Comparison of ENCODE assay signal across 8 mouse cellular contexts in genomic region chr7:126502023-126502741, GRCm38 (mm10). TPM values are rescaled to one million over a fixed set of nuclear protein-coding genes. Genes with fewer than 3 reads are reported as not detected.
DNase-seq lines count a peak whose midpoint lies in the region; ATAC-seq lines count a peak whose summit lies in the region.

No protein-coding gene starts in this region.

- DNase-seq in kidney, postnatal 10 days = peak; percentile 96
- DNase-seq in naive thymus-derived CD4-positive, alpha-beta T cell, adult 2 months (ENCODE audit: low read depth) = peak; percentile 94
- DNase-seq in splenic B cell, adult 2 months (ENCODE audit: low read depth, low spot score) = peak; percentile 91

- H3K4me3 ChIP-seq in brown adipose tissue, adult 24 weeks (ENCODE audit: insufficient read depth, low read depth, low read length) = peak overlapping the region; percentile 84
- peak overlapping the region; percentile 100 for H3K4me3 ChIP-seq in heart, embryonic 13.5 days
- H3K4me3 ChIP-seq in liver, embryonic 12.5 days = peak overlapping the region; percentile 100

- peak overlapping the region; percentile 91 for H3K4me2 ChIP-seq in heart, embryonic 13.5 days
- H3K4me2 ChIP-seq in liver, embryonic 12.5 days = peak overlapping the region; percentile 84

- WGBS in heart, embryonic 13.5 days = under 1% methylated on average over 57 of the region's 57 CpGs
- under 1% methylated on average over 55 of the region's 57 CpGs for WGBS in liver, embryonic 12.5 days (ENCODE audit: insufficient replicate concordance)

- H3K9me3 ChIP-seq in heart, embryonic 13.5 days = no peaks in the 10 kb centered on the region
- no peaks in the 10 kb centered on the region for H3K9me3 ChIP-seq in liver, embryonic 12.5 days (replicated peaks)

- peaks cover 41% of the 10 kb centered on the region for H3K36me3 ChIP-seq in heart, embryonic 13.5 days
- H3K36me3 ChIP-seq in liver, embryonic 12.5 days = peaks cover 42% of the 10 kb centered on the region
- H3K36me3 ChIP-seq in splenic B cell, adult 2 months (ENCODE audit: control insufficient read depth, insufficient read depth, low read length, poor library complexity, severe bottlenecking) = peaks cover 14% of the 10 kb centered on the region

- peak; percentile 22 for ATAC-seq in CD4-positive, CD25-positive, alpha-beta regulatory T cell, adult 4 months
- ATAC-seq in erythroid progenitor cell, adult 5-6 weeks (replicated peaks; ENCODE audit: low FRiP score, poor library complexity, severe bottlenecking) = peak; percentile 77
- ATAC-seq in heart, embryonic 13.5 days (ENCODE audit: extremely low read depth, insufficient number of reproducible peaks, low FRiP score, low TSS enrichment) = peak; percentile 81
- peak; percentile 81 for ATAC-seq in liver, embryonic 12.5 days

- peak overlapping the region; percentile 100 for H3K9ac ChIP-seq in heart, embryonic 13.5 days
- peak overlapping the region; percentile 100 for H3K9ac ChIP-seq in liver, embryonic 12.5 days

- H3K4me1 ChIP-seq in brown adipose tissue, adult 24 weeks (ENCODE audit: control insufficient read depth, insufficient read depth, insufficient read length, low read length) = no peaks in the 10 kb centered on the region
- H3K4me1 ChIP-seq in heart, embryonic 13.5 days = peaks cover 19% of the 10 kb centered on the region
- peaks cover 41% of the 10 kb centered on the region for H3K4me1 ChIP-seq in liver, embryonic 12.5 days

- H3K27me3 ChIP-seq in heart, embryonic 13.5 days (replicated peaks) = no peaks in the 10 kb centered on the region
- H3K27me3 ChIP-seq in liver, embryonic 12.5 days (replicated peaks) = no peaks in the 10 kb centered on the region
- H3K27me3 ChIP-seq in splenic B cell, adult 2 months (ENCODE audit: control insufficient read depth, insufficient read depth, low read length, poor library complexity, severe bottlenecking) = no peaks in the 10 kb centered on the region

- H3K27ac ChIP-seq in brown adipose tissue, adult 24 weeks (replicated peaks; ENCODE audit: low read depth, low read length) = peak overlapping the region; percentile 82
- H3K27ac ChIP-seq in heart, embryonic 13.5 days (replicated peaks) = peak overlapping the region; percentile 100
- H3K27ac ChIP-seq in liver, embryonic 12.5 days = peak overlapping the region; percentile 100

RNA-seq across cellular contexts. Expression of gene Atxn2l, which starts 1.1 kb away (rescaled TPM):
- 10 to 100 TPM; 15.6 to 17.4 TPM for polyA plus RNA-seq in CD4-positive, CD25-positive, alpha-beta regulatory T cell, adult 4 months (2017; shearing (Covaris generic))
- 21.4 and 27.7 TPM in 2 replicates for polyA plus RNA-seq in brown adipose tissue, adult 24 weeks (2012; ENCODE audit: insufficient read depth, insufficient read length, missing spikeins)
- total RNA-seq in erythroid progenitor cell, adult 5-6 weeks (2015; ENCODE audit: low replicate concordance) = 94.7 and 95.1 TPM in 2 replicates
- 71.8 and 75.6 TPM in 2 replicates for total RNA-seq in erythroid progenitor cell, adult 5-6 weeks (2017; ENCODE audit: low replicate concordance)
- polyA plus RNA-seq in heart, embryonic 13.5 days (2015; fragmentation: Nextera tagmentation; extraction: Ambion mirVana) = 32.8 and 36.1 TPM in 2 replicates
- polyA plus RNA-seq in liver, embryonic 12.5 days (2016; fragmentation: Nextera tagmentation; extraction: Ambion mirVana) = 48.7 and 49.4 TPM in 2 replicates

RNA-seq across cellular contexts. Expression of gene Tufm, which starts 15.0 kb away (rescaled TPM):
- polyA plus RNA-seq in CD4-positive, CD25-positive, alpha-beta regulatory T cell, adult 4 months (2017; shearing (Covaris generic)) = 10 to 100 TPM; 79.8 to 89.2 TPM
- polyA plus RNA-seq in brown adipose tissue, adult 24 weeks (2012; ENCODE audit: insufficient read depth, insufficient read length, missing spikeins) = 184 and 254 TPM in 2 replicates
- 23.8 and 28.1 TPM in 2 replicates for total RNA-seq in erythroid progenitor cell, adult 5-6 weeks (2015; ENCODE audit: low replicate concordance)
- total RNA-seq in erythroid progenitor cell, adult 5-6 weeks (2017; ENCODE audit: low replicate concordance) = 10.7 and 11.6 TPM in 2 replicates
- 160 and 181 TPM in 2 replicates for polyA plus RNA-seq in heart, embryonic 13.5 days (2015; fragmentation: Nextera tagmentation; extraction: Ambion mirVana)
- polyA plus RNA-seq in liver, embryonic 12.5 days (2016; fragmentation: Nextera tagmentation; extraction: Ambion mirVana) = 120 and 129 TPM in 2 replicates

RNA-seq across cellular contexts. Expression of gene Sh2b1, which starts 27.0 kb away (rescaled TPM):
- polyA plus RNA-seq in CD4-positive, CD25-positive, alpha-beta regulatory T cell, adult 4 months (2017; shearing (Covaris generic)) = 10 to 100 TPM; 11.5 to 13.1 TPM
- 34.7 and 38.2 TPM in 2 replicates for polyA plus RNA-seq in brown adipose tissue, adult 24 weeks (2012; ENCODE audit: insufficient read depth, insufficient read length, missing spikeins)
- 4.7 and 12.6 TPM in 2 replicates for total RNA-seq in erythroid progenitor cell, adult 5-6 weeks (2015; ENCODE audit: low replicate concordance)
- total RNA-seq in erythroid progenitor cell, adult 5-6 weeks (2017; ENCODE audit: low replicate concordance) = 4.1 and 4.6 TPM in 2 replicates
- 40.7 and 41.2 TPM in 2 replicates for polyA plus RNA-seq in heart, embryonic 13.5 days (2015; fragmentation: Nextera tagmentation; extraction: Ambion mirVana)
- 17.0 and 17.5 TPM in 2 replicates for polyA plus RNA-seq in liver, embryonic 12.5 days (2016; fragmentation: Nextera tagmentation; extraction: Ambion mirVana)

RNA-seq across cellular contexts. Expression of gene Atp2a1, which starts 39.3 kb away (rescaled TPM):
- under 1 TPM; 0.18 to 0.38 TPM for polyA plus RNA-seq in CD4-positive, CD25-positive, alpha-beta regulatory T cell, adult 4 months (2017; shearing (Covaris generic))
- polyA plus RNA-seq in brown adipose tissue, adult 24 weeks (2012; ENCODE audit: insufficient read depth, insufficient read length, missing spikeins) = 236 and 316 TPM in 2 replicates
- 2.2 TPM in 1 of 2 replicates, not detected in the other for total RNA-seq in erythroid progenitor cell, adult 5-6 weeks (2015; ENCODE audit: low replicate concordance)
- not detected in 2 replicates for total RNA-seq in erythroid progenitor cell, adult 5-6 weeks (2017; ENCODE audit: low replicate concordance)
- polyA plus RNA-seq in heart, embryonic 13.5 days (2015; fragmentation: Nextera tagmentation; extraction: Ambion mirVana) = 1.3 and 2.2 TPM in 2 replicates
- 0.17 and 1.5 TPM in 2 replicates for polyA plus RNA-seq in liver, embryonic 12.5 days (2016; fragmentation: Nextera tagmentation; extraction: Ambion mirVana)

Comparison
In these comparisons a context has a peak if more than half of its experiments do, and no peak if none do; other contexts are left out.
1. Peak in every context shown above with its lines: DNase-seq, ATAC-seq, H3K4me3 ChIP-seq and H3K27ac ChIP-seq.
2. ATAC-seq: peak in every context shown above with its lines; median percentile 81 in heart, embryonic 13.5 days; 81 in liver, embryonic 12.5 days; 77 in erythroid progenitor cell, adult 5-6 weeks; 22 in CD4-positive, CD25-positive, alpha-beta regulatory T cell, adult 4 months.